Mouse (Mus musculus) heart, embryonic 15.5 days (tissue): ENCODE results near the gene Wdr86. TPM values are rescaled to one million over a fixed set of nuclear protein-coding genes. Genes with fewer than 3 reads are reported as not detected.

Experiments used
- ATAC-seq: fragments of 200-750 bp; cut with Nextera tagmentation; replicated peaks from 2 replicates; pipeline ENCODE4 v1.8.0; 2017; ENCODE audit warnings: low read depth, moderate TSS enrichment; ENCODE audit not compliant: insufficient number of reproducible peaks, insufficient read depth, low FRiP score
- H3K27ac ChIP-seq: fragments of 300-500 bp; sonication (generic); 2 replicates; pipeline ENCODE4 v1.5.1; 2015; ENCODE audit warnings: mild to moderate bottlenecking, inconsistent platforms
- H3K27me3 ChIP-seq: fragments of 300-500 bp; sonication (generic); 2 replicates; pipeline ENCODE4 v1.6.1; 2015; ENCODE audit warnings: inconsistent platforms
- H3K36me3 ChIP-seq: fragments of 300-500 bp; sonication (generic); 2 replicates; pipeline ENCODE4 v1.6.1; 2015; ENCODE audit warnings: mild to moderate bottlenecking, inconsistent platforms
- H3K4me1 ChIP-seq: fragments of 300-500 bp; sonication (generic); replicated peaks from 2 replicates; pipeline ENCODE4 v1.6.1; 2015; ENCODE audit warnings: inconsistent platforms
- H3K4me2 ChIP-seq: fragments of 300-500 bp; sonication (generic); 2 replicates; pipeline ENCODE4 v1.6.1; 2015; ENCODE audit warnings: inconsistent platforms, mild to moderate bottlenecking, moderate library complexity
- H3K4me3 ChIP-seq: fragments of 300-500 bp; sonication (generic); 2 replicates; pipeline ENCODE4 v1.5.1; 2015; ENCODE audit warnings: mild to moderate bottlenecking, inconsistent platforms
- H3K9ac ChIP-seq: fragments of 300-500 bp; sonication (generic); 2 replicates; pipeline ENCODE4 v1.6.1; 2015; ENCODE audit warnings: mild to moderate bottlenecking, inconsistent platforms
- H3K9me3 ChIP-seq: fragments of 300-500 bp; sonication (generic); replicated peaks from 2 replicates; pipeline ENCODE4 v1.6.1; 2016; ENCODE audit warnings: inconsistent platforms
- WGBS: fragments of 180-500 bp; shearing (Covaris S2); methylation state at CpG from one replicate; pipeline ENCODE4 v1.1.7; 2015; ENCODE audit warnings: mixed read lengths; 5-methylcytosine and 5-hydroxymethylcytosine counted together
- polyA plus RNA-seq: library from polyadenylated mRNA; unstranded; fragments of >200 nt; fragmentation: Nextera tagmentation; extraction: Ambion mirVana; gene quantifications from 2 replicates; pipeline ENCODE4 v1.2.1, GENCODE M21; 2015

Gene Wdr86
- polyA plus RNA-seq, 1 experiment from 2014 or later: 4.6 TPM

DNA sequence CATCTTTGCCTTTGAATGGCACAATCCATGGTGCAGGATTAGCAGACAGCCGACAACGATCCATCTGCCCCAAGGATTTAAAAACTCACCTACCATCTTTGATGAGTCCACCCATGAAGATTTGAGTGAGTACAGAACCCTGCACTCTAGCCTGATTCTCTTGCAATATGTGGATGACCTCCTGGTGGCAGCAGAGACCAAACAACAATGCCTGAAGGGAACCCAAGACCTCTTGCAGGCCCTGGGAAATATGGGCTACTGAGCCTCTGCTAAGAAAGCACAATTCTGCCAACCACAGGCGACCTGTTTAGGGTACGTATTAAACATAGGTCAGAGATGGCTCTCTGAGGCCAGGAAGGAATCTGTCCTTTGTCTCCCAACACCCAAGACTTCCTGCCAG lies 56.3 kb downstream of the Wdr86 start:
- no peak overlapping the region for H3K9ac ChIP-seq
- 0 out of 2 replicates have a peak, but pooled peaks cover 3% of the 10 kb centered on the region for H3K27me3 ChIP-seq
- H3K4me3 ChIP-seq: no peak overlapping the region
- 24% methylated on average over 4 of the region's 4 CpGs for WGBS
- no peak overlapping the region for H3K4me2 ChIP-seq
- H3K4me1 ChIP-seq: no peaks in the 10 kb centered on the region
- 0 out of 2 replicates have a peak, but pooled peaks have one; percentile 31 for ATAC-seq
- H3K9me3 ChIP-seq: no peaks in the 10 kb centered on the region
- H3K27ac ChIP-seq: no peak overlapping the region
- H3K36me3 ChIP-seq: no peaks in the 10 kb centered on the region

Other genes with a start within 250 kb of the Wdr86 start
- gene Gbx1, start 203.5 kb downstream of the Wdr86 start, polyA plus RNA-seq: not detected in 2 replicates
- gene Asb10, start 189.7 kb downstream of the Wdr86 start, polyA plus RNA-seq: 7.0 and 7.4 TPM in 2 replicates
- 0.09 TPM in 1 of 2 replicates, not detected in the other for gene 4931409K22Rik, start 173.9 kb downstream of the Wdr86 start, polyA plus RNA-seq
- 55.7 and 71.7 TPM in 2 replicates for gene Abcf2, start 153.3 kb downstream of the Wdr86 start, polyA plus RNA-seq
- 13.1 and 18.5 TPM in 2 replicates for gene Chpf2, start 144.0 kb downstream of the Wdr86 start, polyA plus RNA-seq
- gene Smarcd3, start 106.3 kb downstream of the Wdr86 start, polyA plus RNA-seq: 50.9 and 57.2 TPM in 2 replicates
- gene Nub1, start 45.2 kb downstream of the Wdr86 start, polyA plus RNA-seq: 21.6 and 28.2 TPM in 2 replicates
- gene Crygn, start 27.3 kb upstream of the Wdr86 start, polyA plus RNA-seq: 2.5 TPM in 1 of 2 replicates, not detected in the other
- 211 and 262 TPM in 2 replicates for gene Rheb, start 111.9 kb upstream of the Wdr86 start, polyA plus RNA-seq